Mouse (Mus musculus): ENCODE measurements around the gene Actn1. TPM values are rescaled to one million over a fixed set of nuclear protein-coding genes. Genes with fewer than 3 reads are reported as not detected.

Actn1 gene
- total RNA-seq, 2 experiments from 2014 or later, result 30.0 to 38.8 TPM

DNA sequence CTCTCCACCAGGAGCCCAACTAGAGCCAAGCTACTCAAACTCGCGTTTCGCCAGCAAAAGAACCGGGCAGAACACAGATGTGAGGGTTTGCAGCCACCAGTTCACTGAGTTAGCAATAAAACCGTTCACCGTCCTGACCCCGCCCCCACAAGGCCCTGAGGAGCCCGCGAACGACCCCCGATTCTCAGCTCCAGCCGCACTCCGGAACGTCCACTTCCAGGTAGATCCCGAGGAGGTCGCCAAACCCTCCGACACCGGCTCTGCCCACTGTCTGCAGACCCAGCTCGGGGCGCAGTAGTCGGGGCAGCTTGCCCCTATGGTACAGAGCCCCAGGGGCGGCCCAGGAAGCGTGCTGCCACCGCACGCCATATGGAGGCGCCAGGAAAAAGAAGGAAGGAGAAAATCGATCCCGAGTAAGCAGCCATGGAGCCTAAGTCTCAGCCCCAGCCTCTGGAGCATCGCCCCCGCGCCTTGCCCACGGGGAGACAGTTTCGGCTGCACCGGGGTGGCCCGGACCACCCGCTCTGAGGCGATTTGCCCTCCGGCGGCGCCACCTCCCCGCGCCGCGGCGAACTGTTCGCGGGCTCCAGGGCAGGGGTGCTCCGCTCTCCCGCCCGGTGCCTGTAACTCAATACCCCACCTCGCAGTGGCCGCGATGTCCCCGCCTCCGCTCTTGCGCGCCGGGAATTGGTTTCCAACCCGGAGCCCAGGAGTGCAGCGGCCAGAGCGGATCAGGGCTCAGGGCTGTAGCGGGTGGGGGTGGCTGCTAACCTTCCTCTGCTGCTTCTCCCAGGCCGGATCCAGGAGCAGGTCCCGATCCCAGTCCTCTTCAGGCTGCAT, 735 bp downstream of the Actn1 start:
- peak; percentile 70 for DNase-seq

GRCm38 (mm10) chr12:80258520-80259215, 1.5 kb downstream of the Actn1 start:
- DNase-seq, result no peak

DNA sequence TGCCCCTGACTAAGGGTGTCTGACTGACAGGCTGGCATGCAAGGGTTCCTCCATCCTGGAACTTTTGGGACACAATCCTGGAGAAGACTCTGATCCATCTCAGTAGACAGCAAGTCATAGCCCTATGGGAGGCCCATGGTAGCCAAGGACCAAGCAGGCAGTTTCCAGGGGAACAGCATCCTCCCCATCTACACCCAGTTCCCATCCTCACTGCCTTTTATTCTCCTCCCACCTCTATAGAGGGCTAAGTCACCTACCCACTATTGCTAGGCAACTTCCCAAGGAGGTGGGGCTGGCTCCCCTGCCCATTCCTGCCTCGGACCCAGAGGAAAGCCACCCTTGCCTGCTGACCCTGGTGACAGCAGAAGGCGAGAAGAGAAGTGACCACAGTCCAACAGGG, 8.2 kb downstream of the Actn1 start:
- no peak for DNase-seq

DNA sequence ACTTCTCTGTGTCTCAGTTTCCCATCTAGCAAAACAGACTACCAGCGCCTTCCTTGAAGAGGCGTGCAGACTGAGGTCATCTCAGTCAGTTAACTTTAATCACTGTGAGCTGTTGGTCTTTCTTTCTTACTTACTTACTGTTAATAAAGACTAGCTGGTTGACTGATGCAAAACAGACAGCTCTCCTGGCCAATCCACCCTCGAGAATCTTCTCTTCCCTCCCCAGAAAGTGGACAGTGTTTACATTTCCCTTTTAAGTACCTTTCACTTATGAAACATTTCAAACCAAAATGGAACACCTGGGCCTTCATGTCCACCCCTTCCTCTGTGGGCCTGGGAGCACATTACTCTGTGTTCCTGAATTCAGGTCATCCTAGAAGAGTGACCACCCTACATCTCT, 8.6 kb downstream of the Actn1 start:
- no peak for DNase-seq

DNA sequence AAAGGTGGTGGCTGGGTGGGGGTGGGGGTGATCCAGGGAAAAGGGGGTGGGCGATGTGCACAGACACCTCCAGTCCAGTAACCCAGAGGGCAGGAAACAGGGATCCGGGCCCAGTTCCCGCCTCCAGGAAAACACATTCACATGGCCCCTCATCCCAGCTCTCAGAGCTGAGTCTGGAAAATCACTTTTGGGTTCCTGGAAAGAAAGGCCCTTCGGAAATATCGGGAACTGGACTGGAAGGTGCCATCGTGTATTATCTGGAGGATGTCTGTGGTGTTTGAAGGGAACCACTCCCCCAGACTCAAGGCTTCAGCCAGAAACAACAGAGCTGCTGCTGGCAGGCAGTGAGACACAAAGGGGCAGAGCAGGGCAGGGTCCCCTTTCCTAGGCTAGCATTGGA, 10.6 kb downstream of the Actn1 start:
- DNase-seq, result no peak

- peak; percentile 30 for DNase-seq
These were observed 13.1 kb downstream of the Actn1 start for GRCm38 (mm10) chr12:80247067-80247466.

GRCm38 (mm10) chr12:80246505-80246904, 13.7 kb downstream of the Actn1 start:
- DNase-seq, result no peak

- DNase-seq, result no peak
These were observed 15.4 kb downstream of the Actn1 start for GRCm38 (mm10) chr12:80244755-80245154.

DNA sequence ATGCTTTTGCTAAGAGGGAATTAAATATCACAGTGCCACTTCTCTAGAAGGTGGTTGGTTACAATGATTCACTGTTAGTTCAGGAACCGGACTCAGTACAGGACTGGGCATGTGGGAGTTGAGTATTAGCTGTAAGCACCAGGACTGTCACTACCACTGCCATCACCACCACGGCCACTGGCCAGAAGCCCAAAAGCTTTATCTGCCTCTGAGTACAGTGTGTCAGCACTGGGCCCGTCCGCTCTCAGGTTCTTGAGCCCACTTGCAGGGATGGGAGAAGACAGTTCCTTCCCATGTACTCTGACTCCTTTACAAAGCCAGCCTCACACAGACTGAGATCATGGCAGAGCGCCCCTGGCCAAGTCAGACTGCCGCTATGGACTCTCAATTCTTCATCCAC, 16.0 kb downstream of the Actn1 start:
- no peak for DNase-seq

GRCm38 (mm10) chr12:80243335-80243734, 16.8 kb downstream of the Actn1 start:
- no peak for DNase-seq

DNA sequence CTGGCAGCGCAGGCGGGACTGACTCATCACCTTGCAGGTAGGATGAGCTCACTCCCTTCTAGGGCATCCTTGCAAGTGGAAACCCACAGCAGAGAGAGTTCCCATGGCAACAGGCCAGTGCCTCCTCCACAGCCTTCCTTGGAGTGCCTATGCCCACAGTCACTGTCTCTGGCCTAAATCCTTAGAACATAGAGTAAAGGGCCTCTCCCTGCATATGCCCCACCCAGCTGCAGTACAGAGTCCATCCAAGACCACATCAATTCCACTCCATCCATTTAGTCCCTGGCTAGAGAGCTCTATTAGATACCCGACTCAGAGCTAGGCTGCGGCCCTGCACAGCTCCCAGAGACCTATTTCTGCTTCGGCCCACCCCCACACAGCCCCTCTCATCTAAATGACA, 20.7 kb downstream of the Actn1 start:
- DNase-seq, result no peak

DNA sequence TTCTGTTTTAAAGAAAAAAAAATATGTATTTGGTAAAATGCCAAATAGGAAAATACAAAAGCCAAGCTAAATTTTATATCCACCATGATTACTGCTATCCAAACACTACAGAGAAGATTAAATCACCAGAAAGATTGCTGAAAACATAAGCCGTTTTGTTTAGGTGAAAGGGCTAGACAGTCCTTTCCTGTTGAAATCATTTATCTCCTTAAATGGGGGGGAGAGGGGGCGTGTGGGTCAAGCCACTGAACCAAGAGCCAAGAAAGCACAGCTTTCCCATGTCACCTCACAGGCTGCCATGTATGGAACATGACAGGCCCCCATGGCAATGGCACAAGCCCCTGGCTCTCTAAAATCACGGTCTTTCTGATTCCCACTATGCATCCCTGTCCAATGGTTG, 21.6 kb downstream of the Actn1 start:
- DNase-seq, result no peak

GRCm38 (mm10) chr12:80235295-80235694, 24.9 kb downstream of the Actn1 start:
- no peak for DNase-seq

DNA sequence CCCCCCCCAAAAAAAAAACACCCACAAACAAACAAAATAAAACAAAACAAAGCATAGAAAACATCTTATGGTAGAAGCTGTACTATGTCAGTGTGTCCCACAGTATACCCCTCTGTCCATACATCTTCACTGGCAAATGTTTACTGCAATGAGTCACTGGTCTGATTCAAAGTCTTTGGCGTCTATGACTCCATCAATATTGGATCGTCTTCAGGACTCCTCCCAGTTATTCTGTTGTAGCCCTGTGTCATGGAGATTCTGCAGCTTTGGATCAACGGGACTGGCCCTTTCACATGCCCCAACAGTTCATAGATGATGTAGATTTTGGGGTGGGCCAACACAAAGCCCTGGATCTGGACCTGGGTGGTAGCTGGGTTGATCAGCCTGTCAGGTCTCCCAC, 25.9 kb downstream of the Actn1 start:
- DNase-seq, result no peak

DNA sequence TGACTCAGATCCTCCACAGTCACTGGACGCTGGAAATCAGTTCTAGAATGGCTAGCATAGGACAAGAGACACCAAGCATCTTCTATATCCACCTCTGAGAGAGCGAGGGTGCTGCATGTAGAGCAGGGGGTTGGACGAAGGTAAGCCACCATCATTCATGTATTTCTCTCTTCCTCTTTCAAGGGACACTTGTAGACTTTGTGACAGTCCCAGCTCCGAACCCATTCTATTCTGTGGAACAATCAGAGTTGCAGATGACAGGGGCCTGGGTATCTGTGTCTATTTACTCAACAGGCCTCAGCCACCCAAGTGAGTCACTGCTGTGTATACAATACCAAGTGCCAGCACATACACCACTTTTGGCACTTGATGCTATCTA, 27.3 kb downstream of the Actn1 start:
- no peak for DNase-seq

DNA sequence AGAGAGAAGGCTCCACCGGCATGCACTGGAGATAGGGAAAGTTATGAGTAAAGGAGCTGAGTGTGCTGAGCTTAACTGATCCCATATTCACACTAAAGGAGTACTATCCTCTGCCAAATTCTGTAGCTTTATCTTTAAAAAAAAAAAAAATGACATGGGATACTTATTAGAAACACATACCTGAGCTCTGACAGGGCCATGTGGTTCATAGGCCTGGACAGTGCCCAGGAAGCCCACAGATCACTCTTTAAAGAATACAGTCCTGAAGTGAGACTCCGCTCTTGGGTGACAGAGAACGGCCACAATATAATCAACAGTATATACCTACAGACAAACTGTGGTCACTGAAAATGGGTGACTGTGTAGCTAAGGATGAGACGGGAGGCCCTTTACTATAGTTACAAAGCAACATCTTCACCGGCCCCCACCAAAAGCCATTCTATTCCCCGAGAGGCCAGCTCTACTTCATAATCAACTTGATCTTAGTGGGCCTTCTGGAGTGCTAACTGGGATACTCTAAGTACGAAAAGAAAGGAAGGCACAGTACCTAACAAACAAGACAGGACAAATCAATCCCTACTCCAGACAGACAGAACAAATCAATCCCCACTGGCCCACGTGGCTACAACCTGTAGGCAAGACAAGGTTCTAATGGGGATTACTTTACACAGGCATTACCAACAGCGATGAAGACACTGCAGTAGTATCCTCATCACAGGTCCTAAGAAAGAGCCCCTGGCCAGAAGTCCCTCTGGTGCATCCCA, 27.9 kb downstream of the Actn1 start:
- no peak for DNase-seq

DNA sequence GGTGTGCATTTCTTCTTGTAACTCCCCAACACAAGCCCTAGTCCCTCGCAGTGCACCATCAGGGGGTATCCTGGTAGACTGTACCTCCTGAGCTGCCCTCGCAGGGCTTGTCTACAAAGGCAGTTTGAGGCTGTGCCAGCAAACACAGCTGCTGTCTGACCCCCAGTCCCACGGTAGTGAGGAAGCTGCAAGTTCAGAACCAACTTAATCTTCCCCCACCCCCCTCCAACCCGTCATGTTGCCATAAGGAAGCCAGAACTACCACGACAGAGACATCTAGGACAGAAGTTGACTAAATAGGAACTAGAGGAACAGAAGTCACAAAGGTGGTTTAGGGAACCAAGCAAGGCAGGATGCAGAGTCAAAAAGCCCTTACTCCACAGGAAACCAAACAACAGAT, 28.9 kb downstream of the Actn1 start:
- DNase-seq, result peak; percentile 40

DNA sequence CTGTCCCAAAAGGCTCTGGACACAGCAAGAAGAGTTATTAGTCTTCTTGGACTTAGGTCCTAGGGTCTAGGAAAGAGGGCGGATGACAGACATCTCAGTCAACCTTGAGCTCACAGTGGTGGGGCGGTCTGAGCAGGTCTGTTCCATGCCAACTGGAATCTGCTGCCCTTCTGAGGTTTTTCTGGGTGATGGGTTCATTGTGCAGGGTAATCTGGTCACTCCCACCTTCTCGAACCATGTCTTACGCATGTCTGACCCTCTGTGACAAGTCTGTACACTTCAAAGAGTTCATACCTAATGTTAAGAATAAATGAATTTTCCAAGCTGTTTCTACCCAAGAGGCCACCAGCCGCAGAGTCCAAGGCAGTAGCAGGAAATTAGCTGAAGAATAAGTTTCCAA, 29.3 kb downstream of the Actn1 start:
- DNase-seq, result no peak

- peak; percentile 81 for DNase-seq
These were observed 30.0 kb downstream of the Actn1 start for GRCm38 (mm10) chr12:80230111-80230700.

- peak; percentile 42 for DNase-seq
These were observed 31.0 kb downstream of the Actn1 start for GRCm38 (mm10) chr12:80229010-80229800.

GRCm38 (mm10) chr12:80228356-80228755, 31.8 kb downstream of the Actn1 start:
- DNase-seq, result no peak

GRCm38 (mm10) chr12:80227835-80228234, 32.3 kb downstream of the Actn1 start:
- DNase-seq, result no peak
